Mouse (Mus musculus): Measurements from ENCODE around the gene Grb10.

- TF ChIP-seq CTCF (IDR thresholded peaks at IDR 0.05; ENCODE audit: low read depth, low read length) (no peak), POLR2A (IDR thresholded peaks at IDR 0.05; ENCODE audit: extremely low read depth, insufficient read depth, low read length) (no peak)
Observed at GRCm38 (mm10) chr11:11944814-11945213, 93.7 kb downstream of the Grb10 start.

Data from liver, adult 2 months (tissue).